Mouse (Mus musculus) lung, postnatal 14 days (tissue): ENCODE results near the gene C330021F23Rik.

Experiments
- DNase-seq: peaks from one replicate; pipeline ENCODE4 v3.0.0; 2021

The C330021F23Rik gene

GRCm38 (mm10) chr8:3587391-3588257 lies 19.8 kb downstream of the C330021F23Rik start:
- DNase-seq, result peak; percentile 71

- DNase-seq, result no peak
These were observed 20.5 kb downstream of the C330021F23Rik start for GRCm38 (mm10) chr8:3588258-3588633.

- DNase-seq, result no peak
These were observed 25.7 kb downstream of the C330021F23Rik start for GRCm38 (mm10) chr8:3593470-3593869.

DNA sequence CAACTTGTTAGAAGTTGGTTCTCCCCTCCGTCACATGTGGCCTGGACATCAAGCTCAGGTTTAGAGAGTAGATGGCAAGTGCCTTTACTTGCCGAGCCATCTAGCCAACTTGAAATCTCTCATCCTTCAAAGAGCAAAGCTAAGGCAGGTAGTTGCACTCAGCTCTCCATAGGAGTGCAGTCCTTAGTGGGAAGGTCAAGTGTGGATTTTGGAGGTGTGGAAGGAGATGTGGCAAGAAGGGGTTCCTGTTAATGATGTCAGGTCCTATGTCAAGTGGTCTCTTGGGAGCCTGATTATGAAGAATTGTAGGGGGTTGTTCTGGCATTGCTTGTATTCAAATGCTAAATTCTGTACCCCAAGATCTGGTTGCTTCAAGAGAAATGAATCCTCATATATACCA lies 26.7 kb downstream of the C330021F23Rik start:
- no peak for DNase-seq

- DNase-seq, result no peak
These were observed 30.3 kb downstream of the C330021F23Rik start for GRCm38 (mm10) chr8:3598054-3598453.

DNA sequence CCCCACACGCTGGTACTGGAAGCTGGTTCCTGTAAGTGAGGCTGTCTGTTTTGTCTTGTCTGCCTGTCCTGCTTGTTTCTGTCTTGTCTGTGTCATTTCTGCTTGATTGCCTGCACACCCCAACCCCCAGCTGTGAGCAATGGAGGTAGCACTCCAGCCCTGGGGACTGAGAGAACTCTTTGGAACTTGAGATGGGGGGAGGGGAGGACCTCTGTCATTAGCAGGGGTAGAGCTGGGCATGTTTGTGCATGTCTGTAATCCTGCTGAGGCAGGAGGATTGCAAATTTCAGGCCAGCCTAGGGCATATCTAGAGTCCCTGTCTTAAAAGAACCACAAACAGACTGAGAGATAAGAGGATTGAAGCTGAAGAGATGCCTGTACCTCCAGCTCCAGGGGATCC lies 31.4 kb downstream of the C330021F23Rik start:
- DNase-seq, result no peak

GRCm38 (mm10) chr8:3600401-3600800 lies 32.6 kb downstream of the C330021F23Rik start:
- DNase-seq, result peak; percentile 45

DNA sequence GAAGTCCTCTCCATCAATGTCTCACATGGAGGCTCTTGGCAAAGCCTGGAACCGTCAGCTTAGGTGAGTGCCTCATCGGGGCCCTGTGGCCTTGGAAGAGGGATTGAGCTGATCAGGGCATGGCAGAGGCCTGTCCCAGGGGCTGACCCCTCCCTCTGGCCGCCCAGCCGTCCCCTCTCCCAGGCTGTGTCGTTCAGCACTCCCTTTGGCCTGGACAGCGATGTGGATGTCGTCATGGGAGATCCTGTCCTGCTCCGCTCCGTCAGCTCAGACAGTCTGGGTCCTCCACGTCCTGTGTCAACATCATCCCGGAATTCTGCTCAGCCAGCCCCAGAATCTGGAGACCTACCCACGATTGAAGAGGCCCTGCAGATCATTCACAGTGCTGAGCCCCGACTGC lies 35.6 kb downstream of the C330021F23Rik start:
- DNase-seq, result no peak

- DNase-seq, result no peak
These were observed 38.8 kb downstream of the C330021F23Rik start for GRCm38 (mm10) chr8:3606593-3606992.

DNA sequence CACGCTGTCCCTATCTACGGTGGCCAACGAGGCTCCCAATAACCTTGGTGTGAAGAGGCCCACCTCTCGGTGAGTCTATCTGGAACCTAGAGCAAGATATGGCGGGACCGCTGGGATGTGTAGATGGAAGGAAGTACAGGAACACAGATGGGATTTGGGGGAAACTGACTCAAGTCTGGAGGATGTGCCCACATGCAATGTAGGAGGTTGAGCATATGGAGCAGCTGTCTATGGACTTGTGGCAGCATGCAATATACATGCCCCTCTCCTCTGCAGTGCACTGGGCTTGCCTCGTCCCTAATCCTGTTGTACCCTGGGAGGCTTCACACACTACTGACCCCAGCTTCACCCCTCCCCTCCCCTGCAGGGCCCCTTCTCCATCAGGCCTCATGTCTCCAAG lies 40.0 kb downstream of the C330021F23Rik start:
- no peak for DNase-seq

- no peak for DNase-seq
These were observed 41.4 kb downstream of the C330021F23Rik start for GRCm38 (mm10) chr8:3609046-3609815.

GRCm38 (mm10) chr8:3609816-3610150 lies 42.0 kb downstream of the C330021F23Rik start:
- no peak for DNase-seq

DNA sequence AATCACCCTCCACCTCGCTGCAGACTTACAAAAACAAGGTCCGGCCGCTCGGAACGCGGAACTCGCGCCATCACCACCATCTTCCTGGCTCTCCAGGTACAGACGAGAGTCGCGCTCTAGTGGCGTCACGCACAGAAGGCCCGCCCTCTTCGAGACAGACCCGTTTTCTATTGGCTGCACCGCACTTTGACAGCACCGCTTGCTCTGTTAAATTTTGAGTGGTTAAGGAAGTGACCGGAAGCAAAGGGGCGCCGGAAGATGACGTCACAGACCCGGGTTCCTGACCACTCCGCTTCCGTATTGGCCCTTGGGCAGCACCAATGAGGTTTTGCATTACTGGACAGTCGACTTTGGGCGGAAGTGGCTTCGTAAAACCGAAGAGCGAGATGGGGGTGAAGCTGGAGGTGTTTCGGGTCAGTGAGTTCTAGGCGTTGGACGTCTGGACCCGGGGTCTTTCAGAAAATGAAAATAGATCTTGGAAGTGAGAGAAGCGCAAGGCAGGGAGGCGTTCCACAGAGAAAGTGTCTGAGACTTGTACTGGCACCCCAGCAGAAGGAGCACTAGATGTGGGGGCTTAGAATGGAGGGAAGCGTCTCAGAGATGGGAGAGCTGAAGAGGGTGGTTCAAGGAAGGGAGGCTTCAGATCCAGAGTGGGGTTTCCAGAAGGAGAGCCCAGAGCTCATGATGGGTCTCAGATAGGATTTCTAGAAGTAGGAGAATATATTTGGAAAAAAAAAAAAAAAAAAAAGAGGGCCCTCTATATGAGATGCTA lies 53.6 kb downstream of the C330021F23Rik start, which contains the start of the genes Xab2 and Pet100:
Gene Xab2 (minus strand): TSS at position 118 of the 772 bp plus-strand sequence.
Gene Pet100 (plus strand): TSS at position 350 of the 772 bp plus-strand sequence.
- DNase-seq, result peak; percentile 98

GRCm38 (mm10) chr8:3622119-3622518 lies 54.3 kb downstream of the C330021F23Rik start:
- DNase-seq, result no peak

- no peak for DNase-seq
These were observed 57.7 kb downstream of the C330021F23Rik start, which contains the start of gene Pcp2 for GRCm38 (mm10) chr8:3625445-3625844. TSS of gene Pcp2 (minus strand) at chr8:3625545.

DNA sequence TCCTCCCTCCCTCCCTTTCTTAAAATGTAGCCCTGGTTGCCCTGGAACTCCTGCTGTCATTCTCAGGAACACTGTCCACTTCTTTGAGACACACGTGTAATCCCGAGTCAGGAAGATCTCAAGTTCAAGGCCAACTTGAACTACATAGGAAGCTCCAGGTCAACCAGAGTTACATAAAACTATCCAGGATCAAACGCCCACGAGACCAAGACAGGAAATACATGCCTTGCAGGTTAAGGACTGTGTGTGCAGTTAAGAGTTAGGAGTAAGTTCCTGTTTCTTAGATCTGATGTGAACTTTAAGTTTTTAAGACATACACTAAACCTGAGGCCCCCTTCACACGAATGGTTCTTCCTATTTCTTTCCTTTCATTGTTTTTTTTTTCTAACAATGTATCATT lies 59.2 kb downstream of the C330021F23Rik start:
- no peak for DNase-seq

- DNase-seq, result peak; percentile 25
These were observed 60.2 kb downstream of the C330021F23Rik start for GRCm38 (mm10) chr8:3628014-3628413.

- peak; percentile 84 for DNase-seq
These were observed 63.1 kb downstream of the C330021F23Rik start, which contains the start of gene Stxbp2 for GRCm38 (mm10) chr8:3630647-3631477. TSS of gene Stxbp2 (plus strand) at chr8:3630955.

- DNase-seq, result peak; percentile 53
These were observed 63.7 kb downstream of the C330021F23Rik start for GRCm38 (mm10) chr8:3631478-3631875.
